Mouse (Mus musculus): Measurements from ENCODE around the gene Kdm5a.

- TF ChIP-seq CTCF (IDR thresholded peaks at IDR 0.05; ENCODE audit: low read depth) (no peak), EP300 (IDR thresholded peaks at IDR 0.05; ENCODE audit: low read depth) (no peak)
Observed at GRCm38 (mm10) chr6:120318303-120318940, 45.5 kb upstream of the Kdm5a start.

Data from liver, embryonic 14.5 days (tissue).